Mouse (Mus musculus) stomach, postnatal 0 days (tissue): Measurements from ENCODE around the gene 1700023F06Rik. TPM values are rescaled to one million over a fixed set of nuclear protein-coding genes. Genes with fewer than 3 reads are reported as not detected.
A peak's percentile ranks its signal among the peaks of the same experiment; 100 is the strongest.

ENCODE experiments used
- ATAC-seq: fragments of 200-750 bp; cut with Nextera tagmentation; 2 replicates; pipeline ENCODE4 v1.8.0; 2017; ENCODE audit not compliant: low FRiP score, low TSS enrichment
- DNase-seq: peaks from one replicate; pipeline ENCODE4 v3.0.0-alpha.2; 2016; ENCODE audit warnings: low spot score
- H3K27ac ChIP-seq: fragments of 300-500 bp; sonication (generic); replicated peaks from 2 replicates; pipeline ENCODE4 v1.5.1; 2014; ENCODE audit warnings: mild to moderate bottlenecking, control low read depth
- H3K27me3 ChIP-seq: fragments of 300-500 bp; sonication (generic); 2 replicates; pipeline ENCODE4 v1.6.1; 2014; ENCODE audit warnings: low read length; ENCODE audit not compliant: control insufficient read depth, insufficient read depth
- H3K36me3 ChIP-seq: fragments of 300-500 bp; sonication (generic); 2 replicates; pipeline ENCODE4 v1.6.1; 2014; ENCODE audit warnings: low read length, mixed read lengths; ENCODE audit not compliant: control insufficient read depth, insufficient read depth
- H3K4me1 ChIP-seq: fragments of 300-500 bp; sonication (generic); replicated peaks from 2 replicates; pipeline ENCODE4 v1.6.1; 2014; ENCODE audit warnings: antibody characterized with exemption; ENCODE audit not compliant: control insufficient read depth, insufficient read depth
- H3K4me2 ChIP-seq: fragments of 300-500 bp; sonication (generic); replicated peaks from 2 replicates; pipeline ENCODE4 v1.6.1; 2014; ENCODE audit warnings: low read depth, mild to moderate bottlenecking, control low read depth, moderate library complexity
- H3K4me3 ChIP-seq: fragments of 300-500 bp; sonication (generic); 2 replicates; pipeline ENCODE4 v1.5.1; 2014; ENCODE audit warnings: low read depth, low read length, control low read depth
- H3K9ac ChIP-seq: fragments of 300-500 bp; sonication (generic); 2 replicates; pipeline ENCODE4 v1.6.1; 2014; ENCODE audit warnings: mild to moderate bottlenecking, low read length, control low read depth, mixed read lengths
- H3K9me3 ChIP-seq: fragments of 300-500 bp; sonication (generic); 2 replicates; pipeline ENCODE4 v1.6.1; 2016; ENCODE audit warnings: low read length; ENCODE audit not compliant: control insufficient read depth
- CTCF ChIP-seq: IDR thresholded peaks from 2 replicates; pipeline ENCODE4 v1.5.1; 2016; ENCODE audit warnings: antibody characterized with exemption, low read depth, mild to moderate bottlenecking, moderate library complexity
- EP300 ChIP-seq: optimal IDR thresholded peaks from 2 replicates; pipeline ENCODE3; 2016; ENCODE audit warnings: antibody characterized with exemption
- WGBS: fragments of 180-500 bp; shearing (Covaris S2); extraction: QIAGEN DNeasy Blood & Tissue Kit; methylation state at CpG from one replicate; pipeline ENCODE4 v1.1.7; 2014; 5-methylcytosine and 5-hydroxymethylcytosine counted together
- polyA plus RNA-seq: library from polyadenylated mRNA; unstranded; fragments of >200 nt; fragmentation: Nextera tagmentation; extraction: Ambion mirVana; gene quantifications from 2 replicates; pipeline ENCODE4 v1.2.1, GENCODE M21; 2015

The 1700023F06Rik gene
- polyA plus RNA-seq, 1 experiment from 2014 or later: 1.0 TPM

DNA sequence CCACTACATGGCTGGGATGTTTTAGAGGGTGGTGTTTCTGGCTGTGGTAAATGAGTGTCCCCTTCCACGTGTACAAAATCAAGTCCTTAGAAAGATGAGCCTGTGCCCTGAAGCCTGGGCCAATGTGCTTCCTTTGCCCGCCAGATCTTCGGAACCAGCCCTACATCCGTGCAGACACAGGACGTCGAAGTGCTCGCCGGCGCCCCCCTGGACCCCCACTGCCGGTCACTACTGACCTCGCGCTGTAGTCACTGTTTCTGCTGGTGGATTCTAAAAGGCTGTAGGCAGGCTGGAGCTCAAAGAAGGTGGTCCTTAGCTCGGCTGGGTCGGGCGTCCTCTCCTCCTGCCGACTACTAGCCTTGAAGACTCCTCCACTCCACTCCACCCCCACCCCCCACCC, 10.0 kb downstream of the 1700023F06Rik start:
- H3K9ac ChIP-seq: no peak overlapping the region
- 0 out of 2 replicates have a peak, but pooled peaks cover 2% of the 10 kb centered on the region for H3K4me1 ChIP-seq
- no peaks in the 10 kb centered on the region for H3K36me3 ChIP-seq
- WGBS: 4% methylated on average over 16 of the region's 16 CpGs
- H3K27me3 ChIP-seq: no peaks in the 10 kb centered on the region
- no peaks in the 10 kb centered on the region for H3K9me3 ChIP-seq
- H3K27ac ChIP-seq: no peak overlapping the region
- DNase-seq (no peak), ATAC-seq (no peak)
- TF ChIP-seq EP300: no peak
- TF ChIP-seq CTCF: no peak
- peak overlapping the region; percentile 92 for H3K4me2 ChIP-seq
- peak overlapping the region; percentile 50; the same call in 1 of the 2 replicates for H3K4me3 ChIP-seq

DNA sequence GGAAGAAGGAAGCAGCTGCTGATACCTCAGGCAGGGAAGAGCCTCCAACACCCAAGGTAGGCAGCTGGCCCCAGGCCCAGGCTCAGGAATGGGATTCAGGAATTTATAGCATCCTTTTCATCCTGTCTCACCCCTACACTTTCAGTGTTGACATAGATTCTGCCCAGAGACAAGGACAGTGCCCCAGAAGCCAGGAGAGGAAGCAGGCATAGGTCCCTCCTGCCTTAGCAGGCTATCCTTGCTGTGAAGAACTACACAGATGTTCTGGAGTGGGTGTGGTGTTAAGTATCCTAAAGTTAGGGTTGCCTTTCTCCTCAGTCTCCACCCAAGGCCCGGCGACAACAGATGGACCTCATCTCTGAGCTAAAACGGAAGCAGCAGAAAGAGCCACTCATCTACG, 11.0 kb downstream of the 1700023F06Rik start:
- no peak overlapping the region for H3K9ac ChIP-seq
- no peaks in the 10 kb centered on the region for H3K36me3 ChIP-seq
- H3K4me3 ChIP-seq: no peak overlapping the region
- WGBS: 78% methylated on average over 4 of the region's 4 CpGs
- 0 out of 2 replicates have a peak, but pooled peaks cover 2% of the 10 kb centered on the region for H3K4me1 ChIP-seq
- H3K27ac ChIP-seq: no peak overlapping the region
- DNase-seq (no peak), ATAC-seq (no peak)
- no peak overlapping the region for H3K4me2 ChIP-seq
- H3K27me3 ChIP-seq: peaks cover 3% of the 10 kb centered on the region; the same call in 1 of the 2 replicates
- no peaks in the 10 kb centered on the region for H3K9me3 ChIP-seq
- TF ChIP-seq EP300 (no peak), CTCF (no peak)

DNA sequence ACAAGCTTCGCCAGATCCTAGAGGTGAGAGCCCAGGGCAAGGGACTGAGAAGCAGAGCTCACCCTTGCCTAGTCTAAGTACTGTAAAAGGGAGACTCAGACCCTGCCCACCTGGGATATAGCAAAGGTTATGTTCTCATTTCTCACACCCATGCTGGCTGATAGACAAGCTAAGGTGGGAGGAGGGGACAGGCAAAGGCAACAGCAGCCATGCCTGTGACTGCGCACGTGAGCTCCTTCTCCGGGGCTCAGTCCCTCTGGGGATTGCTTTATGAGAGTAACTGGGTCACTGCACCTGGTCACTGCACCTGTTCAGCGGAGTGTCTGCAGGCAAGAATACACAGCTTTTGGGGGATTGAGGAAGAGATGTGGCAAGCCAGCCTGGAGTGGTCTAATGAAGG, 12.7 kb downstream of the 1700023F06Rik start:
- WGBS: 79% methylated on average over 5 of the region's 5 CpGs
- Histone ChIP-seq H3K9me3 (no peaks in the 10 kb centered on the region), H3K27me3 (peaks cover 7% of the 10 kb centered on the region; the same call in 1 of the 2 replicates)

DNA sequence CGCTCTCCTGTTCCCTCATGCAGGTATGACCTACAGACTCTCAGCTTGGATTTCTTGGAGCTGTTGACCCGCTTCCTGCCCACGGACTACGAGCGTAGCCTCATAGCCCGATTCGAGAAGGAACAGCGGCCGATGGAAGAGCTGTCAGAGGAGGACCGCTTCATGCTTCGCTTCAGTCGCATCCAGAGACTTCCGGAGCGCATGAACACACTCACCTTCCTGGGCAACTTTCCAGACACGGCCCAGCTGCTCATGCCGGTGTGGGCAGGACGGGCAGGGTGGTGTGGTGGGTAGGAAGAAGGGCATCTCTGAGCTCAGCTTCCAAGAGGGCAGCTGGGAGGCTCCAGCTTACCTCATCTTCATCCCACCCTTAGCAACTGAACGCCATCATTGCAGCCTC, 13.1 kb downstream of the 1700023F06Rik start:
- TF ChIP-seq EP300: no peak
- TF ChIP-seq CTCF: no peak
- no peaks in the 10 kb centered on the region for H3K36me3 ChIP-seq
- no peak overlapping the region for H3K27ac ChIP-seq
- DNase-seq (no peak), ATAC-seq (no peak)
- H3K4me2 ChIP-seq: no peak overlapping the region
- peaks cover 7% of the 10 kb centered on the region; the same call in 1 of the 2 replicates for H3K27me3 ChIP-seq
- 0 out of 2 replicates have a peak, but pooled peaks cover 2% of the 10 kb centered on the region for H3K4me1 ChIP-seq
- H3K9me3 ChIP-seq: no peaks in the 10 kb centered on the region
- WGBS: 71% methylated on average over 18 of the region's 18 CpGs
- no peak overlapping the region for H3K4me3 ChIP-seq
- H3K9ac ChIP-seq: no peak overlapping the region

More for the DNA sequence above, 12.7 kb downstream of the 1700023F06Rik start:
- no peaks in the 10 kb centered on the region for H3K36me3 ChIP-seq
- 0 out of 2 replicates have a peak, but pooled peaks cover 2% of the 10 kb centered on the region for H3K4me1 ChIP-seq
- ATAC-seq: no peak
- H3K27ac ChIP-seq: no peak overlapping the region
- no peak for TF ChIP-seq EP300
- TF ChIP-seq CTCF: no peak
- H3K4me2 ChIP-seq: no peak overlapping the region
- no peak overlapping the region for H3K9ac ChIP-seq
- DNase-seq: no peak
- no peak overlapping the region for H3K4me3 ChIP-seq

DNA sequence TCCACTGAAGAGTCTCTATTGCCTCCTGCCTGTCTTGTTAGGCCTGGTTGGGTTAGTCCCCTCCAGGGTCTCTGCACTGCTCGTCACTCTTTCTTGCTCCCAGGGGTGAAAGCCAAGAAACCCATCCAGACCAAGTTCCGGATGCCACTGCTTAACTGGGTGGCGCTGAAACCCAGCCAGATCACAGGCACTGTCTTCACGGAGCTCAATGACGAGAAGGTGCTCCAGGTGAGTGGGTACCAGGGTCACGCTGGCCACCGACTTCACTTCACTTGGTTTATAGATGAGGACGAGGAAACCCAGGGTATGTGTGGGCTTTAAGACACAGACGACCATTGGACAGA, 14.6 kb downstream of the 1700023F06Rik start:
- TF ChIP-seq EP300 (no peak), CTCF (no peak)
- Histone ChIP-seq H3K4me1 (no peaks in the 10 kb centered on the region), H3K27me3 (peaks cover 7% of the 10 kb centered on the region; the same call in 1 of the 2 replicates), H3K4me2 (no peak overlapping the region), H3K27ac (no peak overlapping the region), H3K9ac (no peak overlapping the region), H3K4me3 (no peak overlapping the region), H3K9me3 (no peaks in the 10 kb centered on the region), H3K36me3 (no peaks in the 10 kb centered on the region)
- DNase-seq (no peak), ATAC-seq (no peak)
- 67% methylated on average over 9 of the region's 9 CpGs for WGBS

DNA sequence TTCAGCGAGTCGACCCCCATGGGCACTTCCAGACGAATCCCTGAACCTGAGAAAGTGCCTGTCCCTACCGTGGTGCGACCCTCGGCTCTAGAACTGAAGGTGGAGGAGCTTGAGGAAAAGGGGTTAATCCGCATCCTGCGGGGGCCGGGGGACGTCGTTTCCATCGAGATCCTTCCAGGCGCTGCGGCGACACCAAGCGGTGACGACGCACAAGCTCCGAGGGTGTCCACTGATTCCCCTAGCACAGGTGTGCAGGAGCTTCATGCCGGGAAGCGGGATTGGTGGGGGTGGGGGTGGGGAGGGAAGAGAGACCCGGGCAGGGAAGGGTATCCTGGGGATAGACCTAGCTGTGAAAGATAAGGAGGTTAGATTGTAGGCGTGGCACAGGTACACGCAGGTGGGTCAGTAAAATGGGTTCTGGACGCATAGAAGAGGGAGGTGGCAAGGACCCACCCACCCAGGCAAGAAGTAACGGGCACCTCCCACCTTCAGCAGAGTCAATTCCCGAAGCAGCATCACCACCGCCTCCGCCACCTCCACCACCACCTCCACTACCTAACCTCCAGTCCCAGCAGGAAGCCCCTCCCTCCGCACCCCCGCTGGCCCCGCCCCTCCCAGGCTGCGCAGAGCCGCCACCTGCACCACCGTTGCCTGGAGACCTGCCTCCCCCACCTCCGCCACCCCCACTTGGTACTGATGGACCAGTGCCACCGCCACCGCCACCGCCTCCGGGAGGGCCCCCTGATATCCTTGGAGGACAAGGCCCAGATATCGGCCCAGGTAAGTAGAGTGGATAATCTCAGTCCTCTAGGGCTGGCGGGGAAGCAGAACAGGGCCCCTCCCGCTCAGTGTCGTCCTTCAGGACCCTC, 15.2 kb downstream of the 1700023F06Rik start:
- DNase-seq (peak; percentile 50), ATAC-seq (0 out of 2 replicates have a peak, but pooled peaks have one; percentile 21)
- H3K9ac ChIP-seq: no peak overlapping the region
- H3K36me3 ChIP-seq: no peaks in the 10 kb centered on the region
- TF ChIP-seq CTCF (peak; percentile 68), EP300 (no peak)
- no peaks in the 10 kb centered on the region for H3K4me1 ChIP-seq
- H3K4me2 ChIP-seq: peak overlapping the region; percentile 28
- 9% methylated on average over 39 of the region's 44 CpGs for WGBS
- no peaks in the 10 kb centered on the region for H3K9me3 ChIP-seq
- no peak overlapping the region for H3K27ac ChIP-seq
- peaks cover 7% of the 10 kb centered on the region; the same call in 1 of the 2 replicates for H3K27me3 ChIP-seq
- peak overlapping the region; percentile 3; the same call in 1 of the 2 replicates for H3K4me3 ChIP-seq
